Mouse (Mus musculus) thymus, postnatal 4 days (tissue): ENCODE results near the gene Fmc1.

Source experiments
- DNase-seq: peaks from one replicate; pipeline ENCODE4 v3.0.0; 2021

The Fmc1 gene

GRCm38 (mm10) chr6:38552636-38553000 lies 19.3 kb downstream of the Fmc1 start:
- no peak for DNase-seq

GRCm38 (mm10) chr6:38576096-38576495 lies 42.8 kb downstream of the Fmc1 start:
- no peak for DNase-seq

- DNase-seq = no peak
Observed at GRCm38 (mm10) chr6:38580112-38580857, 47.0 kb downstream of the Fmc1 start.

- no peak for DNase-seq
Observed at GRCm38 (mm10) chr6:38581711-38582110, 48.4 kb downstream of the Fmc1 start.
